Mouse (Mus musculus) heart, embryonic 11.5 days (tissue): ENCODE results near the gene Dapk1. TPM values are rescaled to one million over a fixed set of nuclear protein-coding genes. Genes with fewer than 3 reads are reported as not detected.

Experiments
- ATAC-seq: fragments of 200-750 bp; cut with Nextera tagmentation; replicated peaks from 2 replicates; pipeline ENCODE4 v1.8.0; 2017; ENCODE audit warnings: moderate library complexity; ENCODE audit not compliant: insufficient number of reproducible peaks, low FRiP score, low TSS enrichment
- H3K27ac ChIP-seq: fragments of 300-500 bp; sonication (generic); 2 replicates; pipeline ENCODE4 v1.5.1; 2014; ENCODE audit warnings: mild to moderate bottlenecking, low read depth, low read length
- H3K27me3 ChIP-seq: fragments of 300-500 bp; sonication (generic); 2 replicates; pipeline ENCODE4 v1.6.1; 2014; ENCODE audit warnings: mild to moderate bottlenecking, low read length, mixed read lengths; ENCODE audit not compliant: control insufficient read depth, insufficient read depth
- H3K36me3 ChIP-seq: fragments of 300-500 bp; sonication (generic); 2 replicates; pipeline ENCODE4 v1.6.1; 2014; ENCODE audit warnings: mild to moderate bottlenecking, low read length, moderate library complexity, mixed read lengths; ENCODE audit not compliant: control insufficient read depth, insufficient read depth
- H3K4me1 ChIP-seq: fragments of 300-500 bp; sonication (generic); 2 replicates; pipeline ENCODE4 v1.6.1; 2014; ENCODE audit warnings: low read length; ENCODE audit not compliant: control insufficient read depth, insufficient read depth
- H3K4me2 ChIP-seq: fragments of 300-500 bp; sonication (generic); 2 replicates; pipeline ENCODE4 v1.6.1; 2014; ENCODE audit warnings: mild to moderate bottlenecking, moderate library complexity
- H3K4me3 ChIP-seq: fragments of 300-500 bp; sonication (generic); 2 replicates; pipeline ENCODE4 v1.5.1; 2014; ENCODE audit warnings: low read depth, low read length
- H3K9ac ChIP-seq: fragments of 300-500 bp; sonication (generic); 2 replicates; pipeline ENCODE4 v1.6.1; 2014; ENCODE audit warnings: mild to moderate bottlenecking, low read depth, low read length, moderate library complexity
- H3K9me3 ChIP-seq: fragments of 300-500 bp; sonication (generic); replicated peaks from 2 replicates; pipeline ENCODE4 v1.6.1; 2016; ENCODE audit warnings: low read length; ENCODE audit not compliant: control insufficient read depth
- WGBS: fragments of 180-500 bp; shearing (Covaris S2); extraction: QIAGEN DNeasy Blood & Tissue Kit; methylation state at CpG from one replicate; pipeline ENCODE4 v1.1.7; 2014; ENCODE audit not compliant: insufficient replicate concordance; 5-methylcytosine and 5-hydroxymethylcytosine counted together
- polyA plus RNA-seq: library from polyadenylated mRNA; unstranded; fragments of >200 nt; fragmentation: Nextera tagmentation; extraction: Ambion mirVana; gene quantifications from 2 replicates; pipeline ENCODE4 v1.2.1, GENCODE M21; 2014

The Dapk1 gene
- polyA plus RNA-seq, 1 experiment from 2014 or later = 9.8 TPM

GRCm38 (mm10) chr13:60644457-60644889 is 42.7 kb downstream of the Dapk1 start:
- no peak overlapping the region for H3K4me3 ChIP-seq
- no peak for ATAC-seq
- no peak overlapping the region; the same call in 1 of the 2 replicates for H3K27ac ChIP-seq
- H3K4me2 ChIP-seq = no peak overlapping the region
- WGBS = 45% methylated on average over 5 of the region's 5 CpGs
- no peaks in the 10 kb centered on the region for H3K36me3 ChIP-seq
- H3K9ac ChIP-seq = no peak overlapping the region
- H3K4me1 ChIP-seq = 0 out of 2 replicates have a peak, but pooled peaks cover 5% of the 10 kb centered on the region
- no peaks in the 10 kb centered on the region for H3K9me3 ChIP-seq
- H3K27me3 ChIP-seq = no peaks in the 10 kb centered on the region

- WGBS = 93% methylated on average over 3 of the region's 3 CpGs
- H3K9me3 ChIP-seq = no peaks in the 10 kb centered on the region
- 0 out of 2 replicates have a peak, but pooled peaks cover 5% of the 10 kb centered on the region for H3K4me1 ChIP-seq
- H3K9ac ChIP-seq = no peak overlapping the region
- no peak overlapping the region for H3K4me3 ChIP-seq
- H3K27me3 ChIP-seq = no peaks in the 10 kb centered on the region
- H3K27ac ChIP-seq = no peak overlapping the region
- H3K36me3 ChIP-seq = no peaks in the 10 kb centered on the region
- ATAC-seq = no peak
- no peak overlapping the region for H3K4me2 ChIP-seq
These were observed 45.0 kb downstream of the Dapk1 start for GRCm38 (mm10) chr13:60646791-60647190.

- H3K9me3 ChIP-seq = no peaks in the 10 kb centered on the region
- no peak overlapping the region for H3K9ac ChIP-seq
- no peak overlapping the region for H3K4me3 ChIP-seq
- 0 out of 2 replicates have a peak, but pooled peaks cover 5% of the 10 kb centered on the region for H3K4me1 ChIP-seq
- no peak for ATAC-seq
- H3K36me3 ChIP-seq = no peaks in the 10 kb centered on the region
- H3K4me2 ChIP-seq = no peak overlapping the region
- 87% methylated on average over 5 of the region's 5 CpGs for WGBS
- H3K27ac ChIP-seq = no peak overlapping the region
- H3K27me3 ChIP-seq = no peaks in the 10 kb centered on the region
These were observed 46.6 kb downstream of the Dapk1 start for GRCm38 (mm10) chr13:60648350-60648749.

- 89% methylated on average over 11 of the region's 11 CpGs for WGBS
- no peak overlapping the region for H3K4me3 ChIP-seq
- no peak overlapping the region for H3K27ac ChIP-seq
- no peaks in the 10 kb centered on the region for H3K27me3 ChIP-seq
- no peak overlapping the region for H3K9ac ChIP-seq
- no peaks in the 10 kb centered on the region for H3K36me3 ChIP-seq
- H3K4me2 ChIP-seq = no peak overlapping the region
- ATAC-seq = no peak
- H3K4me1 ChIP-seq = no peaks in the 10 kb centered on the region
- H3K9me3 ChIP-seq = no peaks in the 10 kb centered on the region
These were observed 48.3 kb downstream of the Dapk1 start for GRCm38 (mm10) chr13:60650000-60650399.

- H3K27ac ChIP-seq = no peak overlapping the region
- H3K36me3 ChIP-seq = no peaks in the 10 kb centered on the region
- ATAC-seq = no peak
- no peak overlapping the region for H3K4me2 ChIP-seq
- H3K9ac ChIP-seq = no peak overlapping the region
- no peak overlapping the region for H3K4me3 ChIP-seq
- no peaks in the 10 kb centered on the region for H3K4me1 ChIP-seq
- H3K9me3 ChIP-seq = no peaks in the 10 kb centered on the region
- H3K27me3 ChIP-seq = no peaks in the 10 kb centered on the region
- 59% methylated on average over 2 of the region's 2 CpGs for WGBS
These were observed 52.3 kb downstream of the Dapk1 start for GRCm38 (mm10) chr13:60654017-60654565.

GRCm38 (mm10) chr13:60655246-60655645 is 53.5 kb downstream of the Dapk1 start:
- peaks cover 5% of the 10 kb centered on the region for H3K4me1 ChIP-seq
- H3K4me2 ChIP-seq = no peak overlapping the region
- H3K9ac ChIP-seq = no peak overlapping the region
- H3K4me3 ChIP-seq = no peak overlapping the region
- no peak for ATAC-seq
- no peaks in the 10 kb centered on the region for H3K36me3 ChIP-seq
- no peaks in the 10 kb centered on the region for H3K27me3 ChIP-seq
- 76% methylated on average over 3 of the region's 3 CpGs for WGBS
- no peaks in the 10 kb centered on the region for H3K9me3 ChIP-seq
- H3K27ac ChIP-seq = no peak overlapping the region

- H3K4me2 ChIP-seq = no peak overlapping the region
- WGBS = 68% methylated on average over 1 of the region's 1 CpGs
- H3K4me1 ChIP-seq = peaks cover 8% of the 10 kb centered on the region
- no peak overlapping the region for H3K27ac ChIP-seq
- H3K4me3 ChIP-seq = no peak overlapping the region
- no peak for ATAC-seq
- H3K9ac ChIP-seq = no peak overlapping the region
- no peaks in the 10 kb centered on the region for H3K9me3 ChIP-seq
- H3K27me3 ChIP-seq = no peaks in the 10 kb centered on the region
- no peaks in the 10 kb centered on the region for H3K36me3 ChIP-seq
These were observed 57.9 kb downstream of the Dapk1 start for GRCm38 (mm10) chr13:60659600-60659999.

- Histone ChIP-seq H3K4me1 (peaks cover 8% of the 10 kb centered on the region), H3K27ac (no peak overlapping the region), H3K27me3 (no peaks in the 10 kb centered on the region), H3K36me3 (no peaks in the 10 kb centered on the region), H3K4me2 (no peak overlapping the region), H3K9me3 (no peaks in the 10 kb centered on the region), H3K4me3 (no peak overlapping the region), H3K9ac (no peak overlapping the region)
- WGBS = 38% methylated on average over 2 of the region's 2 CpGs
- ATAC-seq = no peak
These were observed 58.3 kb downstream of the Dapk1 start for GRCm38 (mm10) chr13:60660056-60660455.

- peaks cover 8% of the 10 kb centered on the region for H3K4me1 ChIP-seq
- 64% methylated on average over 9 of the region's 9 CpGs for WGBS
- no peaks in the 10 kb centered on the region for H3K36me3 ChIP-seq
- H3K4me2 ChIP-seq = no peak overlapping the region
- H3K4me3 ChIP-seq = no peak overlapping the region
- no peak overlapping the region for H3K9ac ChIP-seq
- no peaks in the 10 kb centered on the region for H3K9me3 ChIP-seq
- no peaks in the 10 kb centered on the region for H3K27me3 ChIP-seq
- ATAC-seq = no peak
- H3K27ac ChIP-seq = no peak overlapping the region
These were observed 59.0 kb downstream of the Dapk1 start for GRCm38 (mm10) chr13:60660711-60661261.
